In genomic region chr5:64500866-64501265, GRCm38 (mm10) we compare ENCODE assay signal across 11 mouse cellular contexts.
DNase-seq lines count a peak whose midpoint lies in the region; ATAC-seq and TF ChIP-seq lines count a peak whose summit lies in the region.
"Had no signal": no experiment of that assay in that cellular context is flagged by ENCODE, and none has a peak within 500 bp of the region (broad histone marks: within the 10 kb centered on the region; RNA-seq: fewer than 3 reads in every experiment).

No protein-coding gene starts in this region.

- no peaks in the 10 kb centered on the region for H3K9me3 ChIP-seq in lung, postnatal 0 days (ENCODE audit: low read length)
- H3K9me3 ChIP-seq: midbrain, embryonic 15.5 days had no signal

- no peak overlapping the region for H3K4me2 ChIP-seq in lung, postnatal 0 days (replicated peaks; ENCODE audit: low read depth, low read length)
- H3K4me2 ChIP-seq: midbrain, embryonic 15.5 days had no signal

- ATAC-seq in lung, postnatal 0 days, result 0 out of 2 replicates have a peak, but pooled peaks have one; percentile 8
- no peak for ATAC-seq in granulocyte monocyte progenitor cell, adult 5-6 weeks (replicated peaks; ENCODE audit: poor library complexity, severe bottlenecking)
- ATAC-seq: CD4-positive, CD25-positive, alpha-beta regulatory T cell, adult 4 months; midbrain, embryonic 15.5 days had no signal

- peak; percentile 61 for DNase-seq in gastrocnemius, adult 18-20 months (ENCODE audit: low spot score)
- no peak for DNase-seq in gastrocnemius, postnatal 10 days
- peak; percentile 30 for DNase-seq in lung, postnatal 0 days (ENCODE audit: low spot score)
- no peak for DNase-seq in lung, postnatal 25 days (ENCODE audit: low spot score)
- peak; percentile 30 for DNase-seq in gastrocnemius, postnatal 25 days
- DNase-seq in testis, postnatal 10 days (ENCODE audit: low spot score), result peak; percentile 50
- no peak for DNase-seq in cerebellum, adult 18-20 months
- DNase-seq: cerebellum, postnatal 14 days had no signal

- no peaks in the 10 kb centered on the region for H3K27me3 ChIP-seq in lung, postnatal 0 days (replicated peaks; ENCODE audit: insufficient read depth, low read length)
- H3K27me3 ChIP-seq: midbrain, embryonic 15.5 days had no signal

- TF ChIP-seq EP300 in lung, postnatal 0 days (IDR thresholded peaks at IDR 0.05), result no peak

- no peak for TF ChIP-seq CTCF in lung, postnatal 0 days (IDR thresholded peaks at IDR 0.05)

- H3K4me3 ChIP-seq in lung, postnatal 0 days (ENCODE audit: low read depth, low read length), result no peak overlapping the region
- H3K4me3 ChIP-seq: midbrain, embryonic 15.5 days had no signal

- H3K9ac ChIP-seq in lung, postnatal 0 days (replicated peaks; ENCODE audit: low read depth), result no peak overlapping the region
- H3K9ac ChIP-seq: midbrain, embryonic 15.5 days had no signal

- no peak overlapping the region for H3K27ac ChIP-seq in lung, postnatal 0 days (ENCODE audit: low read length)
- H3K27ac ChIP-seq: midbrain, embryonic 15.5 days had no signal

- no peaks in the 10 kb centered on the region for H3K36me3 ChIP-seq in lung, postnatal 0 days (ENCODE audit: insufficient read depth, low read length)
- H3K36me3 ChIP-seq: midbrain, embryonic 15.5 days had no signal

- 76% methylated on average over 4 of the region's 4 CpGs for WGBS in lung, postnatal 0 days

- peaks cover 13% of the 10 kb centered on the region; the same call in 1 of the 2 replicates for H3K4me1 ChIP-seq in lung, postnatal 0 days (ENCODE audit: insufficient read depth, low read depth, low read length)

Comparison
In these comparisons a context has a peak if more than half of its experiments do, and no peak if none do; other contexts are left out.
1. DNase-seq: peak in gastrocnemius, adult 18-20 months (single experiment), lung, postnatal 0 days (single experiment), gastrocnemius, postnatal 25 days (single experiment) and testis, postnatal 10 days (single experiment); none in gastrocnemius, postnatal 10 days (single experiment), lung, postnatal 25 days (single experiment) and cerebellum, adult 18-20 months (0 of 2).